Mouse (Mus musculus): ENCODE data around the gene Best2.
A peak's percentile ranks its signal among the peaks of the same experiment; 100 is the strongest.

DNA sequence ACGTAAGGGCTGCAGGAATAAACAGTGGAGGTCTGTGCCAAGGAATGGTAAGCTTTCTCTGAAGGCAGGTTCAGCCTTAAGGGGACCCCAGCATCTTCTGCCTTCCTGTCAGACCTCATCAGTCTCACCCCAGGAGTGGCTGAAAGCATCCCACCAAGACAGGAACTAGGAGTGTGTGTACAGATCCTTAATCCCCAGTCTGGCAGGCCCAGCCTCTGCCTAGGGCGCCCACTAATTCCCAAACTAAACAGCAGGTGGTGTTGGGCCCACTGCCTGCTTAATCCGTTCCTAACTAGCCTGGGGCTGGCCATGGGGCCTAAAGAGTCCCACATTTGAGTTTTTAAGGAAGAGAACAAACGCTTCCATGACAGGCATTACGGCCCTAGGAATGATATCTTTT is 2.9 kb upstream of the Best2 start:
- 0 out of 2 replicates have a peak, but pooled peaks have one; percentile 16 for TF ChIP-seq CTCF (IDR thresholded peaks at IDR 0.05; ENCODE audit: low read depth)
- TF ChIP-seq EP300 (IDR thresholded peaks at IDR 0.05; ENCODE audit: low read depth): no peak

All from liver, embryonic 14.5 days (tissue).